Mouse (Mus musculus): Measurements from ENCODE around the gene Prkra. TPM values are rescaled to one million over a fixed set of nuclear protein-coding genes. Genes with fewer than 3 reads are reported as not detected.

Gene Prkra
- polyA plus RNA-seq, 2 experiments = 6.5 TPM

GRCm38 (mm10) chr2:76611996-76612395, 35.8 kb downstream of the Prkra start:
- H3K36me3 ChIP-seq (replicated peaks; ENCODE audit: control insufficient read depth, insufficient read depth, low read depth) = no peaks in the 10 kb centered on the region
- no peaks in the 10 kb centered on the region for H3K4me1 ChIP-seq (replicated peaks; ENCODE audit: control insufficient read depth in 2 of 2, insufficient read depth in 2 of 2, low read length in 1 of 2)
- 67% methylated on average over 3 of the region's 3 CpGs for WGBS (ENCODE audit: insufficient replicate concordance)
- TF ChIP-seq CTCF (IDR thresholded peaks at IDR 0.05; ENCODE audit: low read depth) (no peak), EP300 (IDR thresholded peaks at IDR 0.05; ENCODE audit: low read depth) (no peak)
- DNase-seq (ENCODE audit: low read depth in 3 of 3, low spot score in 3 of 3) = no peak
- no peak overlapping the region for H3K9ac ChIP-seq (replicated peaks)
- no peak overlapping the region for H3K4me2 ChIP-seq (ENCODE audit: low read depth)
- no peak overlapping the region for H3K27ac ChIP-seq
- ATAC-seq (ENCODE audit: insufficient read depth) = no peak
- H3K27me3 ChIP-seq (ENCODE audit: control insufficient read depth, insufficient read depth, low read length) = no peaks in the 10 kb centered on the region
- H3K4me3 ChIP-seq (ENCODE audit: insufficient read depth in 1 of 2, low read depth in 2 of 2, low read length in 2 of 2) = no peak overlapping the region
- H3K9me3 ChIP-seq (ENCODE audit: control insufficient read depth, low read length) = no peaks in the 10 kb centered on the region

GRCm38 (mm10) chr2:76610326-76611104, 37.3 kb downstream of the Prkra start:
- DNase-seq (ENCODE audit: low read depth in 3 of 3, low spot score in 3 of 3) = no peak
- Histone ChIP-seq H3K4me3 (ENCODE audit: insufficient read depth in 1 of 2, low read depth in 2 of 2, low read length in 2 of 2) (no peak overlapping the region), H3K9me3 (ENCODE audit: control insufficient read depth, low read length) (no peaks in the 10 kb centered on the region), H3K36me3 (replicated peaks; ENCODE audit: control insufficient read depth, insufficient read depth, low read depth) (no peaks in the 10 kb centered on the region), H3K9ac (replicated peaks) (no peak overlapping the region), H3K4me1 (replicated peaks; ENCODE audit: control insufficient read depth in 2 of 2, insufficient read depth in 2 of 2, low read length in 1 of 2) (no peaks in the 10 kb centered on the region), H3K4me2 (ENCODE audit: low read depth) (no peak overlapping the region), H3K27me3 (ENCODE audit: control insufficient read depth, insufficient read depth, low read length) (no peaks in the 10 kb centered on the region), H3K27ac (no peak overlapping the region)
- 58% methylated on average over 10 of the region's 10 CpGs for WGBS (ENCODE audit: insufficient replicate concordance)
- no peak for ATAC-seq (ENCODE audit: insufficient read depth)
- TF ChIP-seq EP300 (IDR thresholded peaks at IDR 0.05; ENCODE audit: low read depth) (no peak), CTCF (IDR thresholded peaks at IDR 0.05; ENCODE audit: low read depth) (no peak)

GRCm38 (mm10) chr2:76606704-76607103, 41.1 kb downstream of the Prkra start:
- H3K27me3 ChIP-seq (ENCODE audit: control insufficient read depth, insufficient read depth, low read length) = no peaks in the 10 kb centered on the region
- no peak for TF ChIP-seq CTCF (IDR thresholded peaks at IDR 0.05; ENCODE audit: low read depth)
- no peak for TF ChIP-seq EP300 (IDR thresholded peaks at IDR 0.05; ENCODE audit: low read depth)
- H3K27ac ChIP-seq = no peak overlapping the region
- ATAC-seq (ENCODE audit: insufficient read depth) = no peak
- 61% methylated on average over 3 of the region's 3 CpGs for WGBS (ENCODE audit: insufficient replicate concordance)
- H3K4me1 ChIP-seq (replicated peaks; ENCODE audit: control insufficient read depth in 2 of 2, insufficient read depth in 2 of 2, low read length in 1 of 2) = no peaks in the 10 kb centered on the region
- no peaks in the 10 kb centered on the region for H3K9me3 ChIP-seq (ENCODE audit: control insufficient read depth, low read length)
- H3K36me3 ChIP-seq (replicated peaks; ENCODE audit: control insufficient read depth, insufficient read depth, low read depth) = no peaks in the 10 kb centered on the region
- H3K4me2 ChIP-seq (ENCODE audit: low read depth) = no peak overlapping the region
- H3K4me3 ChIP-seq (ENCODE audit: insufficient read depth in 1 of 2, low read depth in 2 of 2, low read length in 2 of 2) = no peak overlapping the region
- DNase-seq (ENCODE audit: low read depth in 3 of 3, low spot score in 3 of 3) = no peak
- H3K9ac ChIP-seq (replicated peaks) = no peak overlapping the region

GRCm38 (mm10) chr2:76602256-76602655, 45.6 kb downstream of the Prkra start:
- H3K27me3 ChIP-seq (ENCODE audit: control insufficient read depth, insufficient read depth, low read length) = no peaks in the 10 kb centered on the region
- no peaks in the 10 kb centered on the region for H3K9me3 ChIP-seq (ENCODE audit: control insufficient read depth, low read length)
- H3K36me3 ChIP-seq (replicated peaks; ENCODE audit: control insufficient read depth, insufficient read depth, low read depth) = no peaks in the 10 kb centered on the region
- no peak overlapping the region for H3K4me2 ChIP-seq (ENCODE audit: low read depth)
- H3K27ac ChIP-seq = no peak overlapping the region
- WGBS (ENCODE audit: insufficient replicate concordance) = 74% methylated on average over 1 of the region's 1 CpGs
- DNase-seq (ENCODE audit: low read depth in 3 of 3, low spot score in 3 of 3) (no peak), ATAC-seq (ENCODE audit: insufficient read depth) (no peak)
- no peaks in the 10 kb centered on the region for H3K4me1 ChIP-seq (replicated peaks; ENCODE audit: control insufficient read depth in 2 of 2, insufficient read depth in 2 of 2, low read length in 1 of 2)
- TF ChIP-seq CTCF (IDR thresholded peaks at IDR 0.05; ENCODE audit: low read depth) (no peak), EP300 (IDR thresholded peaks at IDR 0.05; ENCODE audit: low read depth) (no peak)
- H3K4me3 ChIP-seq (ENCODE audit: insufficient read depth in 1 of 2, low read depth in 2 of 2, low read length in 2 of 2) = no peak overlapping the region
- H3K9ac ChIP-seq (replicated peaks) = no peak overlapping the region

- Histone ChIP-seq H3K27ac (no peak overlapping the region), H3K4me1 (replicated peaks; ENCODE audit: control insufficient read depth in 2 of 2, insufficient read depth in 2 of 2, low read length in 1 of 2) (no peaks in the 10 kb centered on the region), H3K4me3 (ENCODE audit: insufficient read depth in 1 of 2, low read depth in 2 of 2, low read length in 2 of 2) (no peak overlapping the region), H3K36me3 (replicated peaks; ENCODE audit: control insufficient read depth, insufficient read depth, low read depth) (no peaks in the 10 kb centered on the region), H3K9me3 (ENCODE audit: control insufficient read depth, low read length) (no peaks in the 10 kb centered on the region), H3K27me3 (ENCODE audit: control insufficient read depth, insufficient read depth, low read length) (no peaks in the 10 kb centered on the region), H3K9ac (replicated peaks) (no peak overlapping the region), H3K4me2 (ENCODE audit: low read depth) (no peak overlapping the region)
- DNase-seq (ENCODE audit: low read depth in 3 of 3, low spot score in 3 of 3) (no peak), ATAC-seq (ENCODE audit: insufficient read depth) (no peak)
- 45% methylated on average over 5 of the region's 5 CpGs for WGBS (ENCODE audit: insufficient replicate concordance)
- TF ChIP-seq CTCF (IDR thresholded peaks at IDR 0.05; ENCODE audit: low read depth) (peak; percentile 34), EP300 (IDR thresholded peaks at IDR 0.05; ENCODE audit: low read depth) (no peak)
These were observed 48.6 kb downstream of the Prkra start for GRCm38 (mm10) chr2:76599214-76599613.
